Mouse (Mus musculus) brain, adult 2 months (tissue): ENCODE results near the gene Men1.

Experiments used
- DNase-seq: peaks from one replicate; pipeline ENCODE4 v3.0.0; 2011; ENCODE audit warnings: low read depth, low spot score

Men1 gene

GRCm38 (mm10) chr19:6364317-6364725, 29.5 kb downstream of the Men1 start:
- peak; percentile 96 for DNase-seq

- no peak for DNase-seq
These were observed 30.1 kb downstream of the Men1 start for GRCm38 (mm10) chr19:6364842-6365241.

- DNase-seq = no peak
These were observed 35.4 kb downstream of the Men1 start for GRCm38 (mm10) chr19:6370175-6370574.

GRCm38 (mm10) chr19:6372433-6372832, 37.7 kb downstream of the Men1 start:
- no peak for DNase-seq

GRCm38 (mm10) chr19:6373539-6374400, 39.0 kb downstream of the Men1 start:
- DNase-seq = peak; percentile 85

- DNase-seq = no peak
These were observed 39.8 kb downstream of the Men1 start for GRCm38 (mm10) chr19:6374571-6374970.

GRCm38 (mm10) chr19:6375423-6376254, 40.9 kb downstream of the Men1 start:
- DNase-seq = no peak

GRCm38 (mm10) chr19:6376255-6376564, 41.4 kb downstream of the Men1 start:
- peak; percentile 56 for DNase-seq

- DNase-seq = no peak
These were observed 41.9 kb downstream of the Men1 start for GRCm38 (mm10) chr19:6376643-6377042.

- DNase-seq = peak; percentile 70
These were observed 42.7 kb downstream of the Men1 start for GRCm38 (mm10) chr19:6377327-6378040.

GRCm38 (mm10) chr19:6380411-6381166, 45.8 kb downstream of the Men1 start:
- DNase-seq = no peak

- DNase-seq = no peak
These were observed 46.5 kb downstream of the Men1 start for GRCm38 (mm10) chr19:6381238-6381637.

- DNase-seq = peak; percentile 90
These were observed 47.6 kb downstream of the Men1 start for GRCm38 (mm10) chr19:6382323-6382924.

- DNase-seq = no peak
These were observed 48.7 kb downstream of the Men1 start for GRCm38 (mm10) chr19:6383470-6383869.

- peak; percentile 73 for DNase-seq
These were observed 49.3 kb downstream of the Men1 start, which contains the start of gene Pygm for GRCm38 (mm10) chr19:6384128-6384527. TSS of gene Pygm (plus strand) at chr19:6384399.

- no peak for DNase-seq
These were observed 50.2 kb downstream of the Men1 start for GRCm38 (mm10) chr19:6384954-6385353.

- DNase-seq = no peak
These were observed 50.6 kb downstream of the Men1 start for GRCm38 (mm10) chr19:6385419-6385818.

- DNase-seq = no peak
These were observed 51.0 kb downstream of the Men1 start for GRCm38 (mm10) chr19:6385821-6386220.

GRCm38 (mm10) chr19:6386234-6386633, 51.5 kb downstream of the Men1 start:
- no peak for DNase-seq

- DNase-seq = peak; percentile 73
These were observed 53.2 kb downstream of the Men1 start for GRCm38 (mm10) chr19:6388006-6388405.

- no peak for DNase-seq
These were observed 55.0 kb downstream of the Men1 start for GRCm38 (mm10) chr19:6389803-6390202.
